Mouse (Mus musculus) spleen, adult 2 months (tissue): ENCODE results near the gene Nampt.

Experiments
- CTCF ChIP-seq: fragments of 200-500 bp; IDR thresholded peaks from 2 replicates; pipeline ENCODE4 v1.5.1; 2011; ENCODE audit warnings: mild to moderate bottlenecking, inconsistent platforms; ENCODE audit not compliant: insufficient read depth, insufficient read length, insufficient replicate concordance; ENCODE audit errors: extremely low read depth
- POLR2A ChIP-seq: fragments of 200-500 bp; IDR thresholded peaks from 2 replicates; pipeline ENCODE4 v1.6.1; 2011; ENCODE audit warnings: low read depth, low read length, inconsistent platforms

GRCm38 (mm10) chr12:32797438-32797837 lies 21.9 kb upstream of the Nampt start:
- TF ChIP-seq CTCF (no peak), POLR2A (no peak)
